In genomic region chr3:100989417-100989816, GRCm38 (mm10) we compare ENCODE assay signal across 13 mouse cellular contexts. TPM values are rescaled to one million over a fixed set of nuclear protein-coding genes. Genes with fewer than 3 reads are reported as not detected.
DNase-seq lines count a peak whose midpoint lies in the region; ATAC-seq and TF ChIP-seq lines count a peak whose summit lies in the region.
"Had no signal": no experiment of that assay in that cellular context is flagged by ENCODE, and none has a peak within 500 bp of the region (broad histone marks: within the 10 kb centered on the region; RNA-seq: fewer than 3 reads in every experiment).

No protein-coding gene starts in this region.

- DNase-seq in gastrocnemius, adult 2 months, result peak; percentile 53
- DNase-seq in gastrocnemius, adult 8-10 months (ENCODE audit: low spot score in 2 of 2), result no peak
- DNase-seq in left cerebral cortex, adult 2 months (ENCODE audit: extremely low spot score in 1 of 2, low spot score in 2 of 2), result no peak
- DNase-seq in left cerebral cortex, postnatal 36 days (ENCODE audit: low spot score in 2 of 2), result no peak
- DNase-seq in embryo, embryonic 11 days, result peak; percentile 41
- DNase-seq in thymus, postnatal 25 days, result no peak
- no peak for DNase-seq in spleen, postnatal 36 days (ENCODE audit: low spot score in 2 of 2)
- DNase-seq: lung, embryonic 14.5 days; spleen, adult 18-20 months had no signal

- intact Hi-C loops in gastrocnemius, adult 2 months (cut with DNase I), result no loop called here
- intact Hi-C loops in left cerebral cortex, adult 2 months (cut with DNase I), result no loop called here
- intact Hi-C loops in left cerebral cortex, postnatal 36 days (cut with DNase I), result no loop called here

- H3K27ac ChIP-seq in gastrocnemius, adult 2 months, result no peak overlapping the region
- no peak overlapping the region for H3K27ac ChIP-seq in left cerebral cortex, adult 2 months
- no peak overlapping the region for H3K27ac ChIP-seq in neural tube, embryonic 12.5 days
- H3K27ac ChIP-seq: limb, embryonic 15.5 days had no signal

- H3K27me3 ChIP-seq in neural tube, embryonic 12.5 days (replicated peaks), result no peaks in the 10 kb centered on the region
- H3K27me3 ChIP-seq: limb, embryonic 15.5 days had no signal

- H3K4me2 ChIP-seq in neural tube, embryonic 12.5 days (replicated peaks), result peak overlapping the region; percentile 37; the same call in 1 of the 2 replicates
- H3K4me2 ChIP-seq: limb, embryonic 15.5 days; lung, embryonic 14.5 days had no signal

- H3K36me3 ChIP-seq in neural tube, embryonic 12.5 days, result no peaks in the 10 kb centered on the region
- H3K36me3 ChIP-seq: limb, embryonic 15.5 days had no signal

- 14% methylated on average over 12 of the region's 12 CpGs for WGBS in neural tube, embryonic 12.5 days

- peak; percentile 73 for ATAC-seq in neural tube, embryonic 12.5 days (ENCODE audit: low FRiP score, low read depth)

- peaks cover 14% of the 10 kb centered on the region for H3K4me1 ChIP-seq in neural tube, embryonic 12.5 days
- H3K4me1 ChIP-seq: limb, embryonic 15.5 days had no signal

- H3K9me3 ChIP-seq in neural tube, embryonic 12.5 days, result no peaks in the 10 kb centered on the region
- H3K9me3 ChIP-seq: limb, embryonic 15.5 days; megakaryocyte, embryonic 14.5 days had no signal

- H3K9ac ChIP-seq in neural tube, embryonic 12.5 days, result no peak overlapping the region
- H3K9ac ChIP-seq: limb, embryonic 15.5 days; lung, embryonic 14.5 days had no signal

- H3K4me3 ChIP-seq in gastrocnemius, adult 2 months, result no peak overlapping the region
- H3K4me3 ChIP-seq in left cerebral cortex, adult 2 months, result no peak overlapping the region
- no peak overlapping the region for H3K4me3 ChIP-seq in neural tube, embryonic 12.5 days
- H3K4me3 ChIP-seq: limb, embryonic 15.5 days; megakaryocyte, embryonic 14.5 days; myocyte had no signal

- peak; percentile 39 for TF ChIP-seq CTCF in gastrocnemius, adult 2 months (IDR thresholded peaks at IDR 0.05)
- peak; percentile 30 for TF ChIP-seq CTCF in left cerebral cortex, adult 2 months (IDR thresholded peaks at IDR 0.05)

RNA-seq across cellular contexts. Expression of gene Ttf2, which starts 20.0 kb away (rescaled TPM):
- 1 to 10 TPM; 2.5 to 3.1 TPM for total RNA-seq in gastrocnemius, adult 2 months (2021)
- 1 to 10 TPM; 2.9 to 4.4 (median 3.3) TPM for total RNA-seq in gastrocnemius, adult 8-10 months (2022)
- 1 to 10 TPM; 1.0 to 1.3 TPM for total RNA-seq in left cerebral cortex, adult 2 months (2021)
- total RNA-seq in left cerebral cortex, postnatal 36 days (2021), result 1 to 10 TPM; 1.4 TPM
- 14.9 and 15.4 TPM in 2 replicates for polyA plus RNA-seq in neural tube, embryonic 12.5 days (2016; fragmentation: Nextera tagmentation; extraction: Ambion mirVana)

RNA-seq across cellular contexts. Expression of gene Cd101, which starts 39.9 kb away (rescaled TPM):
- under 1 TPM; 0.06 to 0.13 TPM for total RNA-seq in gastrocnemius, adult 2 months (2021)
- total RNA-seq in gastrocnemius, adult 8-10 months (2022), result under 1 TPM in 1 of 4 experiments, not detected in 3; 0.24 TPM
- total RNA-seq in left cerebral cortex, adult 2 months (2021), result under 1 TPM; 0.59 to 0.72 TPM
- under 1 TPM; 0.27 to 0.86 TPM for total RNA-seq in left cerebral cortex, postnatal 36 days (2021)
- 0.05 and 0.06 TPM in 2 replicates for polyA plus RNA-seq in neural tube, embryonic 12.5 days (2016; fragmentation: Nextera tagmentation; extraction: Ambion mirVana)
- polyA plus RNA-seq: myocyte had no signal

Comparison
In these comparisons a context has a peak if more than half of its experiments do, and no peak if none do; other contexts are left out.
1. DNase-seq: peak in gastrocnemius, adult 2 months (single experiment) and embryo, embryonic 11 days (single experiment); none in gastrocnemius, adult 8-10 months (0 of 2), left cerebral cortex, adult 2 months (0 of 2), left cerebral cortex, postnatal 36 days (0 of 2), thymus, postnatal 25 days (single experiment) and spleen, postnatal 36 days (0 of 2).